Mouse (Mus musculus) liver, postnatal 0 days (tissue): ENCODE results near the gene Vmn2r80.

Experiments
- CTCF ChIP-seq: sonication (generic); IDR thresholded peaks from 2 replicates; pipeline ENCODE4 v1.5.1; 2016; ENCODE audit warnings: antibody characterized with exemption, low read depth
- EP300 ChIP-seq: IDR thresholded peaks from 2 replicates; pipeline ENCODE4 v1.6.1; 2016; ENCODE audit warnings: antibody characterized with exemption, low read depth, mild to moderate bottlenecking

DNA sequence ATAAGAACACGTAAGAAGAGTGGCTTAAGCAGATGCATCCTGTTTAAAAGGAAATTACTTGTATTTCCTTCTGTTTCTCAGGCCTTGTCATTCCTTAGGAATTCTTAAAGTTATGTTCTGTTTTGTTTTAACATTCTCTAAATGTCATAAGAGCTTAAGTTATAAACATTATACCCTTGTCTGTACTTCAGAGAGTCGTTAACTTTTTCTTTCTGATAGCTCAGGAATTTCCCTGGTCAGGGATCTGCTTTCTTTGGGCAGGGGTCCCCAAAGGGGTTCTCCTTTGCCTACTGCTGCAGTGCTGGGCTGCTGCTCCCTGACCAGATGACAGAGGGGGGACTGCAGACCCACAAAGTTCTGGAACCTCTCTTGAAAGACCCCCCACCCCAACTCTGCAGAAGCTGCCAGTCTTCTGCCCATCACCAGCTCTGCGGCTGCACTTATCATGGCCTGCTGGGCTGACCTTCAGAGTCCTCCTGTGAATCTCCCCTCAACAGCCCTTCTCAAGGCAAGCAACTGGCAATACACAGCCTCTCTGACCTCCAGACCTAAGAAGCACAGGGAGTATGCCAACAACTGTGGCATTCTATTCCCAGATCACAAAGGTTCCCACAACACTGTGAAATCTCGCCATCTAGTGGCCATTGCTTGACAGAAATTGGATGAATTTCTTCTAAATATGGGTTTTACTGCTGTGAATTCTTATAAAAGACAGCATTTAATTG lies 32.3 kb upstream of the Vmn2r80 start:
- TF ChIP-seq CTCF (peak; percentile 76), EP300 (no peak)
